Mouse (Mus musculus) midbrain, embryonic 11.5 days (tissue): ENCODE data around the gene Rnase4. TPM values are rescaled to one million over a fixed set of nuclear protein-coding genes. Genes with fewer than 3 reads are reported as not detected.
A peak's percentile ranks its signal among the peaks of the same experiment; 100 is the strongest.
"Not testable (repeated sequence)": the region's sequence is repeated elsewhere in the genome, so short reads cannot be mapped to it uniquely, and the experiment has no call there.

Experiments used
- ATAC-seq: fragments of 200-750 bp; cut with Nextera tagmentation; 2 replicates; pipeline ENCODE4 v1.8.0; 2017; ENCODE audit warnings: moderate TSS enrichment, moderate library complexity; ENCODE audit not compliant: low FRiP score
- DNase-seq: peaks from one replicate; pipeline ENCODE4 v3.0.0; 2015; ENCODE audit warnings: low spot score; ENCODE audit errors: missing footprints
- H3K27ac ChIP-seq: fragments of 300-500 bp; sonication (generic); 2 replicates; pipeline ENCODE4 v1.5.1; 2014; ENCODE audit warnings: low read depth, low read length
- H3K27me3 ChIP-seq: fragments of 300-500 bp; sonication (generic); 2 replicates; pipeline ENCODE4 v1.6.1; 2014; ENCODE audit warnings: mild to moderate bottlenecking, low read length, moderate library complexity, mixed read lengths; ENCODE audit not compliant: control insufficient read depth, insufficient read depth
- H3K36me3 ChIP-seq: fragments of 300-500 bp; sonication (generic); 2 replicates; pipeline ENCODE4 v1.6.1; 2014; ENCODE audit warnings: mild to moderate bottlenecking, low read length, moderate library complexity, mixed read lengths; ENCODE audit not compliant: control insufficient read depth, insufficient read depth
- H3K4me1 ChIP-seq: fragments of 300-500 bp; sonication (generic); 2 replicates; pipeline ENCODE4 v1.6.1; 2014; ENCODE audit warnings: low read length; ENCODE audit not compliant: control insufficient read depth, insufficient read depth
- H3K4me2 ChIP-seq: fragments of 300-500 bp; sonication (generic); 2 replicates; pipeline ENCODE4 v1.6.1; 2014; ENCODE audit warnings: mild to moderate bottlenecking, moderate library complexity
- H3K4me3 ChIP-seq: fragments of 300-500 bp; sonication (generic); 2 replicates; pipeline ENCODE4 v1.5.1; 2014; ENCODE audit warnings: low read depth, low read length
- H3K9ac ChIP-seq: fragments of 300-500 bp; sonication (generic); 2 replicates; pipeline ENCODE4 v1.6.1; 2014; ENCODE audit warnings: low read length
- H3K9me3 ChIP-seq: fragments of 300-500 bp; sonication (generic); 2 replicates; pipeline ENCODE4 v1.6.1; 2016; ENCODE audit warnings: low read length; ENCODE audit not compliant: control insufficient read depth
- WGBS: fragments of 180-500 bp; shearing (Covaris S2); extraction: QIAGEN DNeasy Blood & Tissue Kit; methylation state at CpG from one replicate; pipeline ENCODE4 v1.1.7; 2014; 5-methylcytosine and 5-hydroxymethylcytosine counted together
- polyA plus RNA-seq: library from polyadenylated mRNA; unstranded; fragments of >200 nt; fragmentation: Nextera tagmentation; extraction: Ambion mirVana; gene quantifications from 2 replicates; pipeline ENCODE4 v1.2.1, GENCODE M21; 2014

Gene Rnase4
- polyA plus RNA-seq, 1 experiment from 2014 or later: 12.3 TPM

- H3K4me3 ChIP-seq: no peak overlapping the region
- H3K9ac ChIP-seq: no peak overlapping the region
- 82% methylated on average over 5 of the region's 5 CpGs for WGBS
- DNase-seq (no peak), ATAC-seq (no peak)
- no peaks in the 10 kb centered on the region for H3K27me3 ChIP-seq
- H3K4me1 ChIP-seq: no peaks in the 10 kb centered on the region
- H3K36me3 ChIP-seq: no peaks in the 10 kb centered on the region
- no peaks in the 10 kb centered on the region for H3K9me3 ChIP-seq
- H3K4me2 ChIP-seq: no peak overlapping the region
- H3K27ac ChIP-seq: no peak overlapping the region
Measured at GRCm38 (mm10) chr14:51094096-51094875, 3.4 kb downstream of the Rnase4 start.

DNA sequence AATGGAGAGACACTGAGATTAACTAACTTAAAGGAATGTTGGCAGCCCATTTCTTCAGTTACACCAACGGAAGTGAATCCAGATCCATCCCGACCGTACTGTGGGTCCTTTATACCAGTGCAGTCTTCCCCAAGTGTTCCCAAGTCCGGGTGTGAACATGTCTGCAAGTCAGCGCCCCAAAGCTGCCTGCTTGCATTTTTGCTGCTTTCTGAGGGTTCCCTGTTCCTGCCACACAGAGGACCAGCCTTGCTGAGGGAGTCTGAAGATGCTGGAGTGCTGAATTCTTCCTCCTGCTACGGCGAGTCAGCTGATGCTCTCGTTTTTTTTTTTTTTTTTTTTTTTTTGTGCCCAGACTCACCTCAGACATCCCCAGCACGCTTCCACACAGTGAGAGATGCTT, 4.0 kb downstream of the Rnase4 start:
- ATAC-seq: no peak
- Histone ChIP-seq H3K9me3 (no peaks in the 10 kb centered on the region), H3K9ac (no peak overlapping the region), H3K27ac (no peak overlapping the region), H3K36me3 (no peaks in the 10 kb centered on the region), H3K27me3 (no peaks in the 10 kb centered on the region), H3K4me1 (no peaks in the 10 kb centered on the region), H3K4me3 (no peak overlapping the region), H3K4me2 (no peak overlapping the region)
- no peak for DNase-seq
- 65% methylated on average over 9 of the region's 9 CpGs for WGBS

DNA sequence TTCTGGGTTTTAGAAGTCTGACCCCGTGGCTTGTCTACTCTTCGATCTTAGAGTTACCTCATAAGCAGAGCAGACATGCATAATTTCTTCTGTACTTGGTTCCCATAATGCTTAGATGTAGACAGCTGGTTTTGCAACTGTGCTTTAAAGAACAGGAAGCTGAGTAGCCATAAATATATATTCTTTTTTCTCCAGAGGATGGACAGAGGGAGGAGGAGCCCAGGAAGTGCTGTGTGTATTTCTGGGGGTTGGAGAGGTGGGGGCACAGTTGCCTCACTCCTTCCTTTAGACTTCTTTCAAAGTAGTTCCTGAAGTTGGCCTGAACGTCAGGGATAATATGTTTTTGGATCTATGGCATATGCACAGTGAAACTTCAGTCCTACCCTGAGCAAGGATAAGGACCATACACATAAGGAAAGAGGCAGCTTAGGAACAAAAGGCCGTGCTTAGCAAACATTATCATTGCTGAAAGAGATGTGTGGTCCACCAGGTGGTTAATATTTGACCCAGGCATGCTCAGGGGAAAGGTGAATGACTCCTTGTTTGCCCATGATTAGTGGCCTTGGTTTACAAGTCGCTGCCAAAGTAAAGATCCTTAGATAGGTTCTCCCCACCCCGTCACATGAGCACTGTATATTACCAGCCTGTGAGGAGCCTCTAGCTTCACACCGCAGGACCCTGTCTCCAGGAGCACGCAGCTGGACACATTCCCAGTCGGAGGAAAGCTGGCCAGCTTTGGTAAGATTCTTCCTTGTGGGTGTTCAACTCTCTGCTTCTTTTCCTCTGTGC, 5.1 kb downstream of the Rnase4 start:
- no peak overlapping the region for H3K9ac ChIP-seq
- no peak overlapping the region for H3K4me2 ChIP-seq
- WGBS: 76% methylated on average over 9 of the region's 9 CpGs
- no peaks in the 10 kb centered on the region for H3K9me3 ChIP-seq
- H3K27me3 ChIP-seq: no peaks in the 10 kb centered on the region
- DNase-seq (no peak), ATAC-seq (no peak)
- H3K4me3 ChIP-seq: no peak overlapping the region
- no peak overlapping the region for H3K27ac ChIP-seq
- H3K4me1 ChIP-seq: no peaks in the 10 kb centered on the region
- H3K36me3 ChIP-seq: no peaks in the 10 kb centered on the region

- peak; percentile 59 for ATAC-seq
- H3K4me2 ChIP-seq, H3K4me3 ChIP-seq, H3K9me3 ChIP-seq, H3K27ac ChIP-seq, H3K36me3 ChIP-seq, H3K4me1 ChIP-seq, H3K9ac ChIP-seq, H3K27me3 ChIP-seq: not testable (repeated sequence)
- WGBS: 43% methylated on average over 1 of the region's 1 CpGs
- DNase-seq: peak; percentile 87
Measured at GRCm38 (mm10) chr14:51098300-51098699, 7.4 kb downstream of the Rnase4 start.

GRCm38 (mm10) chr14:51098921-51099320, 8.0 kb downstream of the Rnase4 start:
- WGBS: 95% methylated on average over 11 of the region's 11 CpGs
- no peak overlapping the region for H3K9ac ChIP-seq
- H3K4me3 ChIP-seq: no peak overlapping the region
- H3K27me3 ChIP-seq: no peaks in the 10 kb centered on the region
- H3K9me3 ChIP-seq: no peaks in the 10 kb centered on the region
- DNase-seq (no peak), ATAC-seq (no peak)
- H3K4me1 ChIP-seq: no peaks in the 10 kb centered on the region
- H3K27ac ChIP-seq: no peak overlapping the region
- no peak overlapping the region for H3K4me2 ChIP-seq
- H3K36me3 ChIP-seq: no peaks in the 10 kb centered on the region

GRCm38 (mm10) chr14:51101284-51101683, 10.4 kb downstream of the Rnase4 start:
- no peaks in the 10 kb centered on the region for H3K9me3 ChIP-seq
- H3K9ac ChIP-seq: no peak overlapping the region
- H3K4me1 ChIP-seq: no peaks in the 10 kb centered on the region
- no peak for DNase-seq
- no peak overlapping the region for H3K27ac ChIP-seq
- no peaks in the 10 kb centered on the region for H3K27me3 ChIP-seq
- ATAC-seq: no peak
- no peaks in the 10 kb centered on the region for H3K36me3 ChIP-seq
- no peak overlapping the region for H3K4me3 ChIP-seq
- H3K4me2 ChIP-seq: no peak overlapping the region
- WGBS: 83% methylated on average over 9 of the region's 9 CpGs

DNA sequence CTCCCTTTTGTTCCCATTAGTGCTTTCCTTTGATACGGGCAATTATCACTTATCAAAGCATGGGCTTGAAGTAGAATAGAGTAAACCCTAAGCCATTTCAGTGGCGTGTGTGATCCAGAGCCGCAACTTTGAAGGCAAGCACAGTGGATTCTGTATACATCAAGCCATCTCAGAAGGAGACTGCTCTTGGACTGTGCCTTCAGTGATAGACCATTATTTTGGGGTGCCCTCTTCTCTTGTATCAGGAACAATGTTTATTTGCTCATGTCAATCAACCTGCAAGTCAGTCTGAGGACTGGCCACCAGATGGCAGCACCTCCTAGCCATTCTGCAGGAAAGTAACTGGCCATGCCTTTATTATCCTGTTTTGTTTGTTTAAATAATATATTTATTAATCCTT, 12.3 kb downstream of the Rnase4 start:
- Histone ChIP-seq H3K27ac (no peak overlapping the region), H3K4me2 (no peak overlapping the region), H3K9ac (no peak overlapping the region), H3K27me3 (no peaks in the 10 kb centered on the region), H3K36me3 (no peaks in the 10 kb centered on the region), H3K4me3 (no peak overlapping the region), H3K9me3 (no peaks in the 10 kb centered on the region), H3K4me1 (no peaks in the 10 kb centered on the region)
- WGBS: 69% methylated on average over 3 of the region's 3 CpGs
- peak; percentile 96 for DNase-seq
- peak; percentile 46 for ATAC-seq

DNA sequence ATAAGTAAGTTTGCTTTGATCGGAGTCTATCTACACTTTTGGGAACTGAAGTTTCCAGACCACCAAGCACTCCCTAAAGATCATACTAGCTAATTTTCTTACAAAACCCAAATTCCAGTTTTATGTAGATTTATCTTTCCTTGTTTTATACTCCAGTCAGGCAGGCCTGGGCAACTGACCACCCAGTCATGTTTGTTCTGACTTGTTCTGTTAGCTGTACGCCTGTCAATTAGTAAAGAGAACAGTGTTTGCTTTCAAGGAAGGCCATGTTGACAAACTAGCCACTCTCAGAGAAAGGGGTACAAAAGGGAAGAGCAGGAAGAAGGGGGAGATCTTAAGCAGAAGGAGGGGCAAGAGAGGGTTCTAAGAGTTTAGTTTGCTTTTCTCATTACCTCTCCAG, 13.5 kb downstream of the Rnase4 start:
- WGBS: 79% methylated on average over 2 of the region's 2 CpGs
- H3K4me3 ChIP-seq: no peak overlapping the region
- H3K9me3 ChIP-seq: no peaks in the 10 kb centered on the region
- no peaks in the 10 kb centered on the region for H3K27me3 ChIP-seq
- DNase-seq (no peak), ATAC-seq (no peak)
- H3K4me2 ChIP-seq: no peak overlapping the region
- no peaks in the 10 kb centered on the region for H3K4me1 ChIP-seq
- H3K27ac ChIP-seq: no peak overlapping the region
- H3K9ac ChIP-seq: no peak overlapping the region
- H3K36me3 ChIP-seq: no peaks in the 10 kb centered on the region

GRCm38 (mm10) chr14:51106449-51106967, 15.6 kb downstream of the Rnase4 start:
- H3K27me3 ChIP-seq: no peaks in the 10 kb centered on the region
- no peak overlapping the region for H3K9ac ChIP-seq
- no peak overlapping the region for H3K4me2 ChIP-seq
- no peak overlapping the region for H3K4me3 ChIP-seq
- no peaks in the 10 kb centered on the region for H3K4me1 ChIP-seq
- no peaks in the 10 kb centered on the region for H3K36me3 ChIP-seq
- ATAC-seq (no peak), DNase-seq (no peak)
- no peak overlapping the region for H3K27ac ChIP-seq
- no peaks in the 10 kb centered on the region; the same call in 1 of the 2 replicates for H3K9me3 ChIP-seq
